Mouse (Mus musculus): Measurements from ENCODE around the gene 4921507P07Rik.
"Not testable (repeated sequence)": the region's sequence is repeated elsewhere in the genome, so short reads cannot be mapped to it uniquely, and the experiment has no call there.

The 4921507P07Rik gene

GRCm38 (mm10) chr6:50596301-50597211 lies at the start of gene 4921507P07Rik:
4921507P07Rik (minus strand) TSS chr6:50596632.
- peak; percentile 32 for DNase-seq (ENCODE audit: extremely low read depth, insufficient read length, low spot score)

- no peak for DNase-seq (ENCODE audit: extremely low read depth, insufficient read length, low spot score)
These were observed 48.3 kb upstream of the 4921507P07Rik start for GRCm38 (mm10) chr6:50644701-50645100.

- no peak for DNase-seq (ENCODE audit: extremely low read depth, insufficient read length, low spot score)
These were observed 45.5 kb upstream of the 4921507P07Rik start for GRCm38 (mm10) chr6:50641898-50642297.

GRCm38 (mm10) chr6:50640377-50640776 lies 43.9 kb upstream of the 4921507P07Rik start:
- no peak for DNase-seq (ENCODE audit: extremely low read depth, insufficient read length, low spot score)

GRCm38 (mm10) chr6:50639656-50640055 lies 43.2 kb upstream of the 4921507P07Rik start:
- DNase-seq (ENCODE audit: extremely low read depth, insufficient read length, low spot score) = no peak

- DNase-seq (ENCODE audit: extremely low read depth, insufficient read length, low spot score) = not testable (repeated sequence)
These were observed 29.7 kb upstream of the 4921507P07Rik start for GRCm38 (mm10) chr6:50626170-50626569.

GRCm38 (mm10) chr6:50618273-50618672 lies 21.8 kb upstream of the 4921507P07Rik start:
- DNase-seq (ENCODE audit: extremely low read depth, insufficient read length, low spot score) = not testable (repeated sequence)

- no peak for DNase-seq (ENCODE audit: extremely low read depth, insufficient read length, low spot score)
These were observed 5.2 kb upstream of the 4921507P07Rik start for GRCm38 (mm10) chr6:50601620-50602019.

- DNase-seq (ENCODE audit: extremely low read depth, insufficient read length, low spot score) = no peak
These were observed 2.1 kb upstream of the 4921507P07Rik start for GRCm38 (mm10) chr6:50598560-50598959.

GRCm38 (mm10) chr6:50594372-50594771 lies 2.1 kb downstream of the 4921507P07Rik start:
- no peak for DNase-seq (ENCODE audit: extremely low read depth, insufficient read length, low spot score)

- DNase-seq (ENCODE audit: extremely low read depth, insufficient read length, low spot score) = peak; percentile 39
These were observed 3.0 kb downstream of the 4921507P07Rik start for GRCm38 (mm10) chr6:50593334-50593845.

GRCm38 (mm10) chr6:50590234-50590633 lies 6.2 kb downstream of the 4921507P07Rik start:
- DNase-seq (ENCODE audit: extremely low read depth, insufficient read length, low spot score) = no peak

GRCm38 (mm10) chr6:50588251-50588650 lies 8.2 kb downstream of the 4921507P07Rik start:
- no peak for DNase-seq (ENCODE audit: extremely low read depth, insufficient read length, low spot score)

- no peak for DNase-seq (ENCODE audit: extremely low read depth, insufficient read length, low spot score)
These were observed 9.0 kb downstream of the 4921507P07Rik start for GRCm38 (mm10) chr6:50587412-50587811.

- no peak for DNase-seq (ENCODE audit: extremely low read depth, insufficient read length, low spot score)
These were observed 10.1 kb downstream of the 4921507P07Rik start for GRCm38 (mm10) chr6:50586316-50586715.

GRCm38 (mm10) chr6:50585733-50586132 lies 10.7 kb downstream of the 4921507P07Rik start:
- no peak for DNase-seq (ENCODE audit: extremely low read depth, insufficient read length, low spot score)

- DNase-seq (ENCODE audit: extremely low read depth, insufficient read length, low spot score) = no peak
These were observed 24.8 kb downstream of the 4921507P07Rik start for GRCm38 (mm10) chr6:50571661-50572060.

- DNase-seq (ENCODE audit: extremely low read depth, insufficient read length, low spot score) = no peak
These were observed 29.5 kb downstream of the 4921507P07Rik start for GRCm38 (mm10) chr6:50566997-50567255.

GRCm38 (mm10) chr6:50566141-50566996 lies 30.1 kb downstream of the 4921507P07Rik start, which contains the start of gene Cycs:
Cycs (minus strand) TSS chr6:50566538.
- peak; percentile 100 for DNase-seq (ENCODE audit: extremely low read depth, insufficient read length, low spot score)

- no peak for DNase-seq (ENCODE audit: extremely low read depth, insufficient read length, low spot score)
These were observed 32.8 kb downstream of the 4921507P07Rik start for GRCm38 (mm10) chr6:50563651-50564050.

- no peak for DNase-seq (ENCODE audit: extremely low read depth, insufficient read length, low spot score)
These were observed 34.0 kb downstream of the 4921507P07Rik start for GRCm38 (mm10) chr6:50562421-50562820.
